Mouse (Mus musculus): ENCODE measurements around the gene Gsta1.
A peak's percentile ranks its signal among the peaks of the same experiment; 100 is the strongest.
"Not testable (repeated sequence)": the region's sequence is repeated elsewhere in the genome, so short reads cannot be mapped to it uniquely, and the experiment has no call there.

Gsta1 gene

GRCm38 (mm10) chr9:78233121-78233695 lies 2.8 kb downstream of the Gsta1 start:
- DNase-seq (ENCODE audit: low spot score) = not testable (repeated sequence)

DNA sequence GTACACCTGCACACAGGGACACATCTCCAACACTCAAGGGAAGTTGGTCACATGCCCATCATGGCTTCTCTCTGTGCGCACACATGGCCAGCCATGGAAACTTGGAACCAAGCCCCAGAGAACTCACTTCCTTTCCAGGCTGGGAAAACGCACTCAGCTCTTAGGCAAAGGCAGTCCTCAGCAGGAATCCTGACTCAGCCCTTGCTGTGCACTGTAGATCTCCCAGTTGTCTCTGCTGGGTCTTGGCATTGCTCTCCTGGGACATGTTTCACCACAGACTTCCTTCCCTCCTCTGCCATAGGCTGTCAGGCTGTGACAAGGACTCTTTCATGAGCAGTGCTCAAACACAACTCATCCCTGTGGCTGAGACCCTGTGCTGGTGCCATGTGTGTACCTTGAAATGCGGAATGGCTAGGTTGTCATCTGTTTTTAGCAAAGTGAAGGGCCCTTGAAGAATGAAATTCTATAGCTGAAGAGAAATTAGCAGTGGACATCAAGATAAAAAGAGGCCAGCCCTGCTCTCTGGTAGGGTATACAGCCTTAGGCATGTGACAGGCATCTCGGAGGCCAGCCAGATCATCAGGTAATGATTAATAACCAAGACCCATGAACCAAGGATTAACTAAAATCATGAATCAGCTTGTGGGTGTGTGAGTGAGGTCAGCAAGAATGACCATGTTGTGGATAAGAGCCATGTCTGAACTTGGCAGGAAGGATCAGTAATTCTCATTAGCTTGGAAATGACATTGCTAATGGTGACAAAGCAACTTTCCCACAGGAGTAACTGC lies 25.4 kb downstream of the Gsta1 start:
- DNase-seq (ENCODE audit: low spot score) = peak; percentile 76

DNA sequence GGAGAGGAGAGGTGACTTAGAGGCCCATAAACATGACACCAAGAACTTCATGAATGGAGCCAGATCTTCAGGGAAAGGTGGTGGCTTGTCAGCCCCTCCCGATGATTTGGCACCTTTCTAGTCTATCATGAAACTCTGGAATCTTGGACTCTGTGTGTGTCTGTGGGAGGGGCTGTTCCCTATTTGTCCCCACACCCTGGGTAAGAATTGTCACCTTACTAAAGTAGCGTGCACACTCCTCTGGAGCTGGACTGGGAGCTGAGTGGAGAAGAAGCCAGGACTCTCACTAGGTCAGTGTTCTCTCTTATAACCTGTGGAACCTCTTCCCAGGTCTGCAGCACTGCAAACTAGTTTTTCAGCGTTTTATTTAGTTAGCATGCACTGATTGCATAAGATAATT lies 26.5 kb downstream of the Gsta1 start, which contains the start of gene Gm3776:
Gene Gm3776, plus strand, starts transcription at position 216 of the 400 bp plus-strand sequence.
- not testable (repeated sequence) for DNase-seq (ENCODE audit: low spot score)

DNA sequence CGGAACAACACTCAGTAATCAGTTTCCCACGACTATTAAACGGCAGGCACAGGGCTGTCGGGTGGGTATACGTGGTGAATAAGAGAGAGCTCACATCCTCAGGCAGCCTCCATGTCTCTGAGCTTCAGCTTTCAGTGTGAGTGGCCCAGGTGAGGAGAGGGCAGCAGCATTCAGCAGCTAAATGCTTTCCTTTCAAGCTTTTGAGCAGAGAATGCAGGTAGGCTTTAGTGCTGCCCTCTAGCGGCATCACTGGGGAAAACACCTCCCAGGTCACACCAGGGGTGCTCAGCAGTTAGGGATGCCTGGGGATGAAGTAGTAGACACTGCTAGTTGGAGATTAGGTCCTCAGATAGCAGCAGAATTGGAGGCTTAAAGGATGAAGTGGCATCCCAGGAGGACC lies 29.2 kb downstream of the Gsta1 start:
- not testable (repeated sequence) for DNase-seq (ENCODE audit: low spot score)

DNA sequence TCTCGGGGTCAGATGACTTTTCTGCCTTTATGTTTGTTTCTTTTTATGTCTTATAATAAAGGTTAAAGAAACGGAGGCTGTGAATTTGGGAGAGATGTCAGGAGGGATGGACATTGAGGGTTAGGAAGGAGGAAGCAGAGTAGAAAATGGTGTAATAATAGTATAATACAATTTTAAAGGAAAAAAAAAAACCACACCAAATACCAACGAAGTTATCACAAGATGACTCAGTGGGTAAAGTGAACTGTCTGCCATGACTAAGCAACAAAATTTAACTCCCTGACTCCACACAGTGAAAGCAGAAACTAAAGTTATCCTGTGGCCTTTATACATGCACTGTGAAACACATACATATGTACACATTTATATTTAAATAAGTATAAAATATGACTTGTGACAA lies 40.5 kb downstream of the Gsta1 start:
- not testable (repeated sequence) for DNase-seq (ENCODE audit: low spot score)

DNA sequence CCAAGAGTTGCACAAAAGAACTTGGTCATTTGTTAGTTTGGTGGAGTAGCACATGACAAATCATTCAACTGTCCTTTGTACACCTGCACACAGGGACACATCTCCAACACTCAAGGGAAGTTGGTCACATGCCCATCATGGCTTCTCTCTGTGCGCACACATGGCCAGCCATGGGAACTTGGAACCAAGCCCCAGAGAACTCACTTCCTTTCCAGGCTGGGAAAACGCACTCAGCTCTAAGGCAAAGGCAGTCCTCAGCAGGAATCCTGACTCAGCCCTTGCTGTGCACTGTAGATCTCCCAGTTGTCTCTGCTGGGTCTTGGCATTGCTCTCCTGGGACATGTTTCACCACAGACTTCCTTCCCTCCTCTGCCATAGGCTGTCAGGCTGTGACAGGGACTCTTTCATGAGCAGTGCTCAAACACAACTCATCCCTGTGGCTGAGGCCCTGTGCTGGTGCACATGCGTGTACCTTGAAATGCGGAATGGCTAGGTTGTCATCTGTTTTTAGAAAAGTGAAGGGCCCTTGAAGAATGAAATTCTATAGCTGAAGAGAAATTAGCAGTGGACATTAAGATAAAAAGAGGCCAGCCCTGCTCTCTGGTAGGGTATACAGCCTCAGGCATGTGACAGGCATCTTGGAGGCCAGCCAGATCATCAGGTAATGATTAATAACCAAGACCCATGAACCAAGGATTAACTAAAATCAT lies 51.7 kb downstream of the Gsta1 start:
- peak; percentile 85 for DNase-seq (ENCODE audit: low spot score)

- DNase-seq (ENCODE audit: low spot score) = not testable (repeated sequence)
These were observed 58.6 kb downstream of the Gsta1 start for GRCm38 (mm10) chr9:78289063-78289462.

DNA sequence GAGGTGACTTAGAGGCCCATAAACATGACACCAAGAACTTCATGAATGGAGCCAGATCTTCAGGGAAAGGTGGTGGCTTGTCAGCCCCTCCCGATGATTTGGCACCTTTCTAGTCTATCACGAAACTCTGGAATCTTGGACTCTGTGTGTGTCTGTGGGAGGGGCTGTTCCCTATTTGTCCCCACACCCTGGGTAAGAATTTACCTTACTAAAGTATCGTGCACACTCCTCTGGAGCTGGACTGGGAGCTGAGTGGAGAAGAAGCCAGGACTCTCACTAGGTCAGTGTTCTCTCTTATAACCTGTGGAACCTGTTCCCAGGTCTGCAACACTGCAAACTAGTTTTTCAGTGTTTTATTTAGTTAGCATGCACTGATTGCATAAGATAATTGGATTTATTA lies 59.3 kb downstream of the Gsta1 start, which contains the start of gene Gm10639:
Gene Gm10639, plus strand, starts transcription at position 201 of the 400 bp plus-strand sequence.
- DNase-seq (ENCODE audit: low spot score) = not testable (repeated sequence)
